Mouse (Mus musculus) lung, postnatal 0 days (tissue): ENCODE data around the gene Prrt1.

Experiments used
- CTCF ChIP-seq: IDR thresholded peaks from 2 replicates; pipeline ENCODE4 v1.5.1; 2016; ENCODE audit warnings: antibody characterized with exemption, mild to moderate bottlenecking
- EP300 ChIP-seq: IDR thresholded peaks from 2 replicates; pipeline ENCODE4 v1.6.1; 2016; ENCODE audit warnings: antibody characterized with exemption, mild to moderate bottlenecking, control low read depth

- TF ChIP-seq EP300, result no peak
- TF ChIP-seq CTCF, result no peak
These were observed 42.4 kb upstream of the Prrt1 start for GRCm38 (mm10) chr17:34586796-34587422.
